Mouse (Mus musculus) embryonic facial prominence, embryonic 12.5 days (tissue): ENCODE data around the gene Zfp72. TPM values are rescaled to one million over a fixed set of nuclear protein-coding genes. Genes with fewer than 3 reads are reported as not detected.
A peak's percentile ranks its signal among the peaks of the same experiment; 100 is the strongest.

Experiments
- ATAC-seq: fragments of 200-750 bp; cut with Nextera tagmentation; 2 replicates; pipeline ENCODE4 v1.8.0; 2017; ENCODE audit not compliant: insufficient number of reproducible peaks, insufficient read depth, low FRiP score, low TSS enrichment
- H3K27ac ChIP-seq: fragments of 300-500 bp; sonication (generic); 2 replicates; pipeline ENCODE4 v1.5.1; 2016; ENCODE audit warnings: mild to moderate bottlenecking
- H3K27me3 ChIP-seq: fragments of 300-500 bp; sonication (generic); 2 replicates; pipeline ENCODE4 v1.6.1; 2016; ENCODE audit warnings: mild to moderate bottlenecking, moderate library complexity
- H3K36me3 ChIP-seq: fragments of 300-500 bp; sonication (generic); 2 replicates; pipeline ENCODE4 v1.6.1; 2016; ENCODE audit warnings: mild to moderate bottlenecking
- H3K4me1 ChIP-seq: fragments of 300-500 bp; sonication (generic); 2 replicates; pipeline ENCODE4 v1.6.1; 2016
- H3K4me2 ChIP-seq: fragments of 300-500 bp; sonication (generic); replicated peaks from 2 replicates; pipeline ENCODE4 v1.6.1; 2016; ENCODE audit warnings: mild to moderate bottlenecking, moderate library complexity
- H3K4me3 ChIP-seq: fragments of 300-500 bp; sonication (generic); 2 replicates; pipeline ENCODE4 v1.5.1; 2016; ENCODE audit warnings: mild to moderate bottlenecking
- H3K9ac ChIP-seq: fragments of 300-500 bp; sonication (generic); 2 replicates; pipeline ENCODE4 v1.6.1; 2016; ENCODE audit warnings: mild to moderate bottlenecking, moderate library complexity
- H3K9me3 ChIP-seq: fragments of 300-500 bp; sonication (generic); 2 replicates; pipeline ENCODE4 v1.6.1; 2016; ENCODE audit warnings: mild to moderate bottlenecking, moderate library complexity
- WGBS: fragments of 180-500 bp; shearing (Covaris S2); methylation state at CpG from one replicate; pipeline ENCODE4 v1.1.7; 2016; 5-methylcytosine and 5-hydroxymethylcytosine counted together
- polyA plus RNA-seq: library from polyadenylated mRNA; unstranded; fragments of >200 nt; fragmentation: Nextera tagmentation; extraction: Ambion mirVana; gene quantifications from 2 replicates; pipeline ENCODE4 v1.2.1, GENCODE M21; 2016

Gene Zfp72
- polyA plus RNA-seq, result 7.8 and 8.4 TPM in 2 replicates

DNA sequence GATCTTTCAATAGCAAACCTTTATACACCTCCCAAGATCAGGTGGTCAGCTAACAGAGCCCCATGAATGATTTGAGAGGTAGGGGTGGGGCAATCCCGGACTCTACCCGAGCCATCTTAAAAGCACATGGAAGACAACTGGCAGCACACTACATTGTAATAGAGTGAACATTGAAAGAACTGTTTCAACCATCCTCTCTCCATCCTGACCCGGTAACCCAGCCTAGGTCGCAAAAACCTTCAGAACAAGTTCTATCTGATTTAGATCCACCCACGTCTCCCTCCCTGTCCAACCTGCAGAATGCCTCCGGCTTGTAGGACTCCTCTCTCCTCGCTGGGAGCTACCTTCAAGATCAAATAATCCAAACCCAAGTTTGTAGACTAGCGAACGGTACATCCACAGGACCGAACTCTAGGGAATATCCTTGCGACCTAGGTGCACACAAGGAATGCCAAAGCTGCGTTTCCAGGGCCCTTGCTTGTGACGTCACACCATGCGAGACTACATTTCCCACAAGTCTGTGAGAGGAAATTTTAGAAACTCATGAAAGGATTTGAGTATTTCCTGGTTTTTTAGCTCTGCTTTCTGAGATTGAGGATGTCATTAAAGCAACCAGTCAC lies at the start of gene Zfp72:
Gene Zfp72, minus strand, starts transcription at position 466 of the 620 bp plus-strand sequence.
- Histone ChIP-seq H3K27me3 (no peaks in the 10 kb centered on the region), H3K4me1 (no peaks in the 10 kb centered on the region), H3K4me3 (peak within 1 kb of the TSS; percentile 62), H3K4me2 (peak within 1 kb of the TSS; percentile 57), H3K9ac (peak within 1 kb of the TSS; percentile 51; the same call in 1 of the 2 replicates), H3K36me3 (no peaks in the 10 kb centered on the region), H3K27ac (no peak within 1 kb of the TSS), H3K9me3 (no peaks in the 10 kb centered on the region)
- 1% methylated on average over 14 of the region's 14 CpGs for WGBS
- ATAC-seq, result peak; percentile 84

DNA sequence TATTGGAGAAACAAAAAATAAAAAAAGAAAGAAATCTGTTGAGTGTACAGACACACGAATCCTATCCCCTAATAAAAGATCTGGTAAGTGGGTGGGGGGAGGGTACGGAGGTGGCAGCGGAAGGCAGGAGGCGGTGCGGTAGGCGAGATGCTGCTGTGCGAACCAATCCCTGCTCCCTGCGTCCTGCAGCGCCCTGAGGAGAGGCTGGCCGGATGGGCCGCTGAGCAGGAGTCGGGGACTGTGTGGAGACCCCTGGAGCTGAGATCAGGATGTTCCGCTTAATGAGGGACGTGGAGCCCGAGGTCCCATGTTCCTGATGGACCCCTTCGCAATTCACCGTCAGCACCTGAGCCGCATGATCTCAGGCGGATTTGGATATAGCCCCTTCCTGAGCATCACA lies 49.3 kb upstream of the Zfp72 start:
- H3K36me3 ChIP-seq, result peaks cover 24% of the 10 kb centered on the region
- no peak overlapping the region for H3K4me3 ChIP-seq
- H3K27me3 ChIP-seq, result no peaks in the 10 kb centered on the region
- 30% methylated on average over 19 of the region's 19 CpGs for WGBS
- H3K27ac ChIP-seq, result no peak overlapping the region
- no peak overlapping the region for H3K9ac ChIP-seq
- H3K4me1 ChIP-seq, result no peaks in the 10 kb centered on the region
- ATAC-seq, result no peak
- H3K9me3 ChIP-seq, result peaks cover 39% of the 10 kb centered on the region
- no peak overlapping the region for H3K4me2 ChIP-seq

DNA sequence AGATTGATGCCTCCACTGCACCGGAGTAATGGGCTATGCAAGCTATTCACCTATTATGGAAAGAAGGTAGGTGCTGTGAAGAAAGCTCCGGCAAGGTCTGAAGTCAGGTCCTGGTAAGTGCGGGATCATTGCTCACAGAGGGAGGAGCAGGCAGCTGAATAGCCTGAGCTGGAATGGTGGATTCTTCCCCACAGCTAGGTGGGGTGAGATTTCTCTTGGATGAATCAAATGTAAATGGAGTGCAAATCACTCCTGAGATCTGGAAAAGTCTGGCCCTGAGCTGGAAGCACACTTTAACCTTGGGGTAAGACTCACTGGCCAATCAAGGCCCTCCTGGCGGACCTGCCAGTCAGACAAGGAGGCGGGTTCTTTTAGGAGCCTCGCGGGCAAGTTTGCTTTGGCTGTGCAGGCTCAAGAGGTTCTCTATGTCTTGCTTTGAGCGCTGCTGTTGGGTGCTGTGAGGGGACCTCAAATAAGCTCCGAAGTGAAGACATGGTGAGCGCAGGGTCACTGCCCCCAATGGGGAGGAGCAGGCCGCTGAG lies 8.7 kb upstream of the Zfp72 start, which contains the start of gene Ftl1-ps1:
Gene Ftl1-ps1, plus strand, starts transcription at position 397 of the 542 bp plus-strand sequence.
- Histone ChIP-seq H3K4me3 (no peak within 1 kb of the TSS), H3K4me2 (0 out of 2 replicates have a peak within 1 kb of the TSS, but pooled peaks have one; percentile 7), H3K9ac (no peak within 1 kb of the TSS), H3K27me3 (no peaks in the 10 kb centered on the region), H3K4me1 (no peaks in the 10 kb centered on the region), H3K9me3 (no peaks in the 10 kb centered on the region), H3K36me3 (no peaks in the 10 kb centered on the region), H3K27ac (no peak within 1 kb of the TSS)
- WGBS, result 13% methylated on average over 11 of the region's 11 CpGs
- ATAC-seq, result no peak

DNA sequence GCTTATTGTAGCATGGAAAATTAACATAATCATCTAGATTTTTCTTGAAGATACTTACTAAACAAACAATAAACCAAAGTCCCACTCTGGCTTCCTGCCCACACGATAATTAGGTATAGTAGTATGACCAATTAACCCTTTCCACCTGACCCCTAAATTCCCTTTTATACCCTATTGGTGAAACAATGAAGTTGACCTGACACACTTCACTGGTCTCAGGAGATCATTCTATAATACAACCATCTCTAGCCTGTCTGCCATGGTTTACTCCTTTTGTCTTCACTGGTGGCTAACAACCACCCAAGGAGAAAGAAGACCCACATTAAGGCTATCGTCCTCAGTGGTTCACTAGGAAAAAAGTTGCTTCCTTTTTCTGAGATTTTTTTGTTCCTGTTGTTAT lies 520 bp upstream of the Zfp72 start:
- Histone ChIP-seq H3K36me3 (no peaks in the 10 kb centered on the region), H3K4me1 (no peaks in the 10 kb centered on the region), H3K9me3 (no peaks in the 10 kb centered on the region), H3K4me3 (no peak overlapping the region), H3K27me3 (no peaks in the 10 kb centered on the region), H3K4me2 (no peak overlapping the region), H3K9ac (no peak overlapping the region), H3K27ac (no peak overlapping the region)
- WGBS, result 74% methylated on average over 2 of the region's 2 CpGs
- ATAC-seq, result no peak

DNA sequence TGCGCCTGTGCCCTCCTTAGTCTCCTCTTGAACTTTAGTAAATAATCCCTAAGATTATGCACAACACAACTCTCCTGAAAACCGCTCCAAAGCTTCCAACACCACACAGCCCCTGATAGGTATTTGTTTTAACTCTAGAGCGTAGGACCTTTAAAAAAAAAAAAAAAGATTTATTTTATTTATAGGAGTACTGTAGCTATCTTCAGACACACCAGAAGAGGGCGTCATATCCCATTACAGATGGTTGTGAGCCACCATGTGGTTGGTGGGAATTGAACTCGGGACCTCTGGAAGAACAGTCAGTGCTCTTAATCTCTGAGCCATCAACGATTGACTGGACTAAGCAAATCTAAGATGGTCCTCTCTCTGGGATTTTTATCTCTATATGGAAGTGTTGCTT lies 906 bp downstream of the Zfp72 start:
- H3K4me3 ChIP-seq, result peak overlapping the region; percentile 62
- no peak for ATAC-seq
- 66% methylated on average over 6 of the region's 6 CpGs for WGBS
- H3K4me2 ChIP-seq, result peak overlapping the region; percentile 57
- no peak overlapping the region for H3K9ac ChIP-seq
- H3K36me3 ChIP-seq, result no peaks in the 10 kb centered on the region
- H3K9me3 ChIP-seq, result no peaks in the 10 kb centered on the region
- no peak overlapping the region for H3K27ac ChIP-seq
- no peaks in the 10 kb centered on the region for H3K27me3 ChIP-seq
- no peaks in the 10 kb centered on the region for H3K4me1 ChIP-seq

DNA sequence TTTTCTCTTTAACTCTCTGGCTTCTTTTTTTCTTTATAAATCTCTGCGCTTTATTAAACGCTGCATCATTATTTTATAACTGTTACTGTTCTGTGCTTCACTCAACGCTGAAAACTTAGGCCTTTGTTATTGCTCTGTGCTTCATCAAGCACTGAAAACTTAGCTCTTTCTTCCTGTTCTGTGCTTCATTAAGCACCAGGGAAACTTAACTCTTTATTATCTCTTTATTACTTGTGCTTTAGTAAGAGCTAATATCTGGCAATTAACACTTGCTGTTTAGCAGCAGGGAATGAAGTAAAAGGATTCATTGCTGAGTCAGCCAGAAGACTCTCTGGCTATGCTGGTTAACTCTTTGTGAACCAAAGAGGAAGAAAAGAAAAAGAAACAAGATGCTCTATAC lies 8.3 kb downstream of the Zfp72 start:
- Histone ChIP-seq H3K27me3 (no peaks in the 10 kb centered on the region), H3K4me2 (no peak overlapping the region), H3K36me3 (no peaks in the 10 kb centered on the region), H3K4me1 (0 out of 2 replicates have a peak, but pooled peaks cover 5% of the 10 kb centered on the region), H3K27ac (peak overlapping the region; percentile 50; the same call in 1 of the 2 replicates), H3K9me3 (no peaks in the 10 kb centered on the region), H3K4me3 (no peak overlapping the region), H3K9ac (no peak overlapping the region)
- ATAC-seq, result no peak
- 60% methylated on average over 3 of the region's 3 CpGs for whole genome bisulfite sequencing

DNA sequence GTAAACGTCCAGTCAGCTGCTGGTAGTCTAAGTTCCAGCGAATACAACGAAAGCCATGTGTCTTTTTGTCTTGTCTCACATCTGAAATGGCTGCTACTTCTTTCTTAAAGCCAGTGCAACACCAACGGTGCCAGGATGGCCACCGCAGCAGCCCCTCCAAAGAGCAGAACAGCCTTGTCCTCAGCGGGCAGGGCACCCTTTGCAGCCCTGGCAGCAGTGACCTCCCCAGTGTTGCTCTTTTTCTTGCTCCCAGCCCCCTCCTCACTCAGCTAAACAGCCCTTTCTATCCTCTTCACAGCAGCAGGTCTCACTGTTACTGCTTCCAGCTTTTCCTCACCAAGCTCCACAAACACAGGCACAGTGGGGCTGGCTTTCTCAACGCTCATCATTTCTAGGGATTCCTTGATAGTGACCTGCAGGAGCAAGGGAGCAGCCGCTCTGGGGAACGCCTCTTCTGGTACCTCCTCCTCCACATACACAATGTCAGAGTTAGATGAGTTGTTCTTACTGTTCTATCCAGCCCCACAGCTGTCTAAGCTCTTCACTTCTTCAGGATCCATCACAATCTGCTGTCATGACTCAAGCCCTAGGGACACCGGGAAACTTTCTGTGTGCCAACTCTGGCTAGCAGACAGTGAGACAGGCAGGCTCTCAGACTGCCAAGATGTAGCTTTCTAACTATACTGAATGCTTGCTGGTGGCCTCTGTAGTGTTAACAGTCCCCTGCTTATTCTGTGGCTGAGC lies 8.9 kb downstream of the Zfp72 start:
- ATAC-seq, result no peak
- Histone ChIP-seq H3K4me3 (no peak overlapping the region), H3K4me2 (no peak overlapping the region), H3K27ac (peak overlapping the region; percentile 50; the same call in 1 of the 2 replicates), H3K9ac (no peak overlapping the region), H3K36me3 (no peaks in the 10 kb centered on the region), H3K9me3 (no peaks in the 10 kb centered on the region), H3K4me1 (0 out of 2 replicates have a peak, but pooled peaks cover 5% of the 10 kb centered on the region), H3K27me3 (no peaks in the 10 kb centered on the region)
- 77% methylated on average over 10 of the region's 10 CpGs for WGBS

DNA sequence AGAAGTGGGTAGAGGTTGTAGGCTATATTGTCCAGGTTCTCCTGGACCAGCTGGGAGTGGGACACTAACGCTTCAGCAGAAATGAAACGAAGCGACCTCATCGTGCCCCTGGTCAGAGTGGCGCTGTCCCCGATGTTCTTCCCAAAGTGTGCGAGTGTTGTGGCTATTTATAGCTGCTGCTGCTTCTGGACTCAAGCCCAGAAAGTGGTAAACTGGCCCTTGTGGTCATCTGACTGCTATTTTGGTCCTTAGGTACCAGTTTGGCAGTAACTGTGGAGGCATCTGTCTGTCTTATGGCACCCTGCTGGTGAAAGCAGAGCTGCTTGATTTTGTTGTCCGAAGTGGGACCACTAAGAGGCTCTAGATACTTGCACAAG lies 26.8 kb downstream of the Zfp72 start, which contains the start of gene Lrrc14b:
Gene Lrrc14b, minus strand, starts transcription at position 147 of the 377 bp plus-strand sequence.
- 88% methylated on average over 8 of the region's 8 CpGs for WGBS
- ATAC-seq, result no peak

DNA sequence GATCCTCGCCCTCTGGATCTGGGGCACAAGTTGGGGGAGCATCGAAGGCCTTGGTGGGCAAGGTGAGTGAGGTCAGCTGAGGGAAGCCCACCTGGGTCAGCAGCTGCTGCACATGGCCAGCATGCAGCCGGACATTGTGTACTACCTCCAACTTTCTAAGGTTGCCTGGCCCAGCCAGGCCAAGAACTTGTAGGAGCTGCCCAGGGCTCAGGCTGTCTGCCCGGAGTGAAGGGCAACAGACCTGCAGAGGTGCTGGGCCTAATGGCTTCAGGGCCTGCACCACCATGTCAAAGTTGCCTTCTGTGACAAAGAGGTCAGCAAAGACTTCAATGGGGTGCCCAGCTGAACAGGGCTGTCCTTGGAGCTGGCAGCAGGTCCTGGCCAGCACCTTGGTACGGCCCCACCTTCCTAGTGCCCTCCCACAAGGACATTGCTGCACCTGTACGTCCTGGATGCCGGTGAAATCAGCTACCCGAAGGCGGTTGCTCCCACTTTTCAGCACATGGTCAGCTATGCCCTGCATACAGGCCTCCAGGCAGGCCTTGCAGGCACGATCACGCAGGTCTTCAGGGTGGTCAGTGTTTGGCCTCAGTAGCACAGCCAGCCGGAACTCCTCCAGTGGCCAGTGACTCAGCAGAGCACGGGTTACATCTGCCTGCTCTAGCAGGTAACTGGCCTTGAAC lies 27.3 kb downstream of the Zfp72 start:
- no peak overlapping the region for H3K4me3 ChIP-seq
- peaks cover 27% of the 10 kb centered on the region for H3K36me3 ChIP-seq
- H3K9me3 ChIP-seq, result no peaks in the 10 kb centered on the region
- no peak overlapping the region for H3K27ac ChIP-seq
- H3K27me3 ChIP-seq, result no peaks in the 10 kb centered on the region
- WGBS, result 90% methylated on average over 13 of the region's 13 CpGs
- no peak overlapping the region for H3K4me2 ChIP-seq
- no peaks in the 10 kb centered on the region for H3K4me1 ChIP-seq
- H3K9ac ChIP-seq, result no peak overlapping the region
- ATAC-seq, result no peak

More for the DNA sequence above, 26.8 kb downstream of the Zfp72 start, which contains the start of gene Lrrc14b:
- no peaks in the 10 kb centered on the region for H3K4me1 ChIP-seq
- no peaks in the 10 kb centered on the region for H3K27me3 ChIP-seq
- no peak within 1 kb of the TSS for H3K4me2 ChIP-seq
- no peak within 1 kb of the TSS for H3K9ac ChIP-seq
- H3K9me3 ChIP-seq, result no peaks in the 10 kb centered on the region
- no peak within 1 kb of the TSS for H3K4me3 ChIP-seq
- H3K27ac ChIP-seq, result no peak within 1 kb of the TSS
- peaks cover 26% of the 10 kb centered on the region for H3K36me3 ChIP-seq

DNA sequence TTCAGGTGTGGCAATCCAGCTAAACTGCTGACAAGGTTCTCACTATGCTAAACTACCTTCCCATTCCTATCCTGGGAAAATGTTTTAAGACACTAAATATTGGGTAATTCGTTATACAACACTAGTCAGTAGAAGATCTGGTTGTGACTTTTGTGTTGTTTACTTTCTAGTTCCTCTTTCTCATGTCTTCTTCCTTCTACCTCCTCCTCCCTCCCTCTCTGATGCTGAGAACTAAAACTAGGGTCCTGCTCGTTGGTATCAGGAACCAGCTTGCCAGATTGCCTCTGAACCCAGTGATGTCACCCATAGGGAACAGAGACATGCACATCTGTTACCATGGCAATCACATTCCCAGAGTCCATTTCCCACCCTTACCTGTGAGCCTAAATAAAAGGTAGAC lies 28.4 kb downstream of the Zfp72 start:
- Histone ChIP-seq H3K4me3 (no peak overlapping the region), H3K9ac (no peak overlapping the region), H3K36me3 (peaks cover 31% of the 10 kb centered on the region), H3K4me1 (no peaks in the 10 kb centered on the region), H3K27ac (no peak overlapping the region), H3K27me3 (no peaks in the 10 kb centered on the region), H3K4me2 (no peak overlapping the region), H3K9me3 (no peaks in the 10 kb centered on the region)
- no peak for ATAC-seq
- WGBS, result 92% methylated on average over 2 of the region's 2 CpGs

DNA sequence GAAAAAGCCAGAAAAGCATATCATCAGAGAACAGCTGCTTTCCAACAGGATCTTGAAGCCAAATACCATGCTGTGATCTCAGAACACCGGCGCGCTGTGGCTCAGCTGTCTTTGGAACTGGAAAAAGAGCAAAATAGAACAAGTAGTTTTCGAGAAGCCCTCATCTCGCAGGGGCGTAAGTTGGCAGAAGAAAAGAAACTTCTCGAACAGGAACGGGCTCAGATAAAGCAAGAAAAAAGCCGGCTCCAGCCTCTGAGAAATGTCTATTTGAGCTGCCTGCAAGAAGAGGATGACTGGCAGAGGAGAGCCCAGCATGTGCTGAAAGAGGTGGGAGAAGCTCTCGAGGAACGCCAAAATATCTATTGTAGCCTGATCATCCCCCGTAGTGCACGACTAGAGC lies 34.1 kb downstream of the Zfp72 start:
- Histone ChIP-seq H3K36me3 (peaks cover 48% of the 10 kb centered on the region), H3K27me3 (no peaks in the 10 kb centered on the region), H3K9ac (no peak overlapping the region), H3K4me1 (no peaks in the 10 kb centered on the region), H3K4me2 (no peak overlapping the region), H3K4me3 (no peak overlapping the region), H3K9me3 (no peaks in the 10 kb centered on the region), H3K27ac (no peak overlapping the region)
- 97% methylated on average over 13 of the region's 13 CpGs for WGBS
- no peak for ATAC-seq
